Mouse (Mus musculus): ENCODE measurements around the gene Spata5.

GRCm38 (mm10) chr3:37604976-37605875 is 185.5 kb downstream of the Spata5 start:
- no peak for TF ChIP-seq EP300 (IDR thresholded peaks at IDR 0.05; ENCODE audit: low read depth)
- TF ChIP-seq CTCF (IDR thresholded peaks at IDR 0.05; ENCODE audit: low read depth): no peak

All from heart, postnatal 0 days (tissue).